In genomic region chrX:72921391-72921790, GRCm38 (mm10) we compare ENCODE assay signal across 27 mouse cellular contexts.
"Had no signal": no experiment of that assay in that cellular context is flagged by ENCODE, and none has a peak within 500 bp of the region (broad histone marks: within the 10 kb centered on the region; RNA-seq: fewer than 3 reads in every experiment).

No protein-coding gene starts in this region.

- H3K4me3 ChIP-seq: embryonic facial prominence, embryonic 10.5 days; embryonic facial prominence, embryonic 12.5 days; embryonic facial prominence, embryonic 13.5 days; embryonic facial prominence, embryonic 15.5 days; erythroblast, embryonic 14.5 days; forebrain, embryonic 10.5 days; forebrain, embryonic 12.5 days; forebrain, embryonic 13.5 days; forebrain, embryonic 15.5 days; gastrocnemius, adult 2 months had no signal

- H3K9me3 ChIP-seq: embryonic facial prominence, embryonic 10.5 days; embryonic facial prominence, embryonic 12.5 days; embryonic facial prominence, embryonic 13.5 days; embryonic facial prominence, embryonic 15.5 days; forebrain, embryonic 10.5 days; forebrain, embryonic 12.5 days; forebrain, embryonic 13.5 days; forebrain, embryonic 15.5 days had no signal

- H3K4me1 ChIP-seq: embryonic facial prominence, embryonic 12.5 days; embryonic facial prominence, embryonic 13.5 days had no signal

- ATAC-seq: forebrain, embryonic 13.5 days; forebrain, embryonic 14.5 days; forebrain, embryonic 15.5 days; forebrain, embryonic 16.5 days; forebrain, postnatal 0 days had no signal

- H3K36me3 ChIP-seq: embryonic facial prominence, embryonic 12.5 days; embryonic facial prominence, embryonic 13.5 days; embryonic facial prominence, embryonic 15.5 days; forebrain, embryonic 15.5 days had no signal

- DNase-seq: cerebellum, adult 18-20 months; cerebellum, adult 2 months; cerebellum, adult 8-10 months; cerebellum, adult 9-10 months; cerebellum, adult 9-11 months; cerebellum, postnatal 10 days; cerebellum, postnatal 14 days; cerebellum, postnatal 25 days; cerebellum, postnatal 36 days; embryo, embryonic 11 days; forebrain, postnatal 0 days; gastrocnemius, adult 2 months; gastrocnemius, postnatal 10 days; gastrocnemius, postnatal 14 days; gastrocnemius, postnatal 25 days; gastrocnemius, postnatal 36 days had no signal

- H3K9ac ChIP-seq: embryonic facial prominence, embryonic 12.5 days; embryonic facial prominence, embryonic 13.5 days; embryonic facial prominence, embryonic 15.5 days; forebrain, embryonic 12.5 days; forebrain, embryonic 13.5 days; forebrain, embryonic 15.5 days; forebrain, postnatal 0 days had no signal

- H3K27ac ChIP-seq: embryonic facial prominence, embryonic 10.5 days; embryonic facial prominence, embryonic 12.5 days; embryonic facial prominence, embryonic 13.5 days; embryonic facial prominence, embryonic 15.5 days; forebrain, embryonic 10.5 days; forebrain, embryonic 12.5 days; forebrain, embryonic 13.5 days; forebrain, embryonic 15.5 days; gastrocnemius, adult 2 months had no signal

- H3K4me2 ChIP-seq: embryonic facial prominence, embryonic 12.5 days; embryonic facial prominence, embryonic 13.5 days; embryonic facial prominence, embryonic 15.5 days; forebrain, embryonic 12.5 days; forebrain, embryonic 13.5 days; forebrain, embryonic 15.5 days had no signal

- H3K27me3 ChIP-seq: embryonic facial prominence, embryonic 12.5 days; embryonic facial prominence, embryonic 15.5 days; forebrain, embryonic 12.5 days; forebrain, embryonic 13.5 days; forebrain, embryonic 15.5 days had no signal
